Mouse (Mus musculus) hindbrain, embryonic 16.5 days (tissue): ENCODE measurements around the gene Iqschfp. TPM values are rescaled to one million over a fixed set of nuclear protein-coding genes. Genes with fewer than 3 reads are reported as not detected.
A peak's percentile ranks its signal among the peaks of the same experiment; 100 is the strongest.

ENCODE experiments used
- ATAC-seq: fragments of 200-750 bp; cut with Nextera tagmentation; 2 replicates; pipeline ENCODE4 v1.8.0; 2017; ENCODE audit warnings: moderate TSS enrichment, moderate library complexity
- H3K27ac ChIP-seq: fragments of 300-500 bp; sonication (generic); 2 replicates; pipeline ENCODE4 v1.5.1; 2014; ENCODE audit warnings: low read depth, mild to moderate bottlenecking, control low read depth, low read length, moderate library complexity
- H3K27me3 ChIP-seq: fragments of 300-500 bp; sonication (generic); replicated peaks from 2 replicates; pipeline ENCODE4 v1.6.1; 2014; ENCODE audit warnings: low read length; ENCODE audit not compliant: control insufficient read depth, insufficient read depth
- H3K36me3 ChIP-seq: fragments of 300-500 bp; sonication (generic); 2 replicates; pipeline ENCODE4 v1.6.1; 2014; ENCODE audit warnings: mild to moderate bottlenecking, low read length, moderate library complexity, mixed read lengths; ENCODE audit not compliant: control insufficient read depth, insufficient read depth
- H3K4me1 ChIP-seq: fragments of 300-500 bp; sonication (generic); 2 replicates; pipeline ENCODE4 v1.6.1; 2014; ENCODE audit warnings: low read depth, low read length; ENCODE audit not compliant: control insufficient read depth, insufficient read depth
- H3K4me2 ChIP-seq: fragments of 300-500 bp; sonication (generic); 2 replicates; pipeline ENCODE4 v1.6.1; 2014; ENCODE audit warnings: mild to moderate bottlenecking, low read length, control low read depth, moderate library complexity
- H3K4me3 ChIP-seq: fragments of 300-500 bp; sonication (generic); 2 replicates; pipeline ENCODE4 v1.5.1; 2014; ENCODE audit warnings: mild to moderate bottlenecking, low read length, control low read depth, moderate library complexity
- H3K9ac ChIP-seq: fragments of 300-500 bp; sonication (generic); 2 replicates; pipeline ENCODE4 v1.6.1; 2014; ENCODE audit warnings: low read depth, mild to moderate bottlenecking, control low read depth, low read length, moderate library complexity
- H3K9me3 ChIP-seq: fragments of 300-500 bp; sonication (generic); 2 replicates; pipeline ENCODE4 v1.6.1; 2014; ENCODE audit warnings: mild to moderate bottlenecking, low read length, moderate library complexity; ENCODE audit not compliant: control insufficient read depth
- WGBS: fragments of 180-500 bp; shearing (Covaris S2); extraction: QIAGEN DNeasy Blood & Tissue Kit; methylation state at CpG from one replicate; pipeline ENCODE4 v1.1.7; 2014; 5-methylcytosine and 5-hydroxymethylcytosine counted together
- polyA plus RNA-seq: library from polyadenylated mRNA; unstranded; fragments of >200 nt; fragmentation: Nextera tagmentation; extraction: Ambion mirVana; gene quantifications from 2 replicates; pipeline ENCODE4 v1.2.1, GENCODE M21; 2015

Gene Iqschfp
- polyA plus RNA-seq, 1 experiment from 2014 or later, result 4.8 TPM

GRCm38 (mm10) chr3:68587567-68588245, 695.7 kb downstream of the Iqschfp start:
- H3K4me2 ChIP-seq, result no peak overlapping the region
- H3K4me3 ChIP-seq, result no peak overlapping the region
- H3K9me3 ChIP-seq, result no peaks in the 10 kb centered on the region
- 43% methylated on average over 10 of the region's 10 CpGs for WGBS
- no peak overlapping the region for H3K27ac ChIP-seq
- ATAC-seq, result no peak
- H3K9ac ChIP-seq, result no peak overlapping the region
- H3K4me1 ChIP-seq, result peaks cover 39% of the 10 kb centered on the region
- H3K36me3 ChIP-seq, result no peaks in the 10 kb centered on the region
- no peaks in the 10 kb centered on the region for H3K27me3 ChIP-seq

GRCm38 (mm10) chr3:68589220-68589840, 697.3 kb downstream of the Iqschfp start:
- H3K9me3 ChIP-seq, result no peaks in the 10 kb centered on the region
- ATAC-seq, result no peak
- H3K4me3 ChIP-seq, result no peak overlapping the region
- no peak overlapping the region for H3K9ac ChIP-seq
- H3K4me1 ChIP-seq, result peaks cover 34% of the 10 kb centered on the region
- no peaks in the 10 kb centered on the region for H3K36me3 ChIP-seq
- no peak overlapping the region for H3K4me2 ChIP-seq
- H3K27ac ChIP-seq, result peak overlapping the region; percentile 13; the same call in 1 of the 2 replicates
- no peaks in the 10 kb centered on the region for H3K27me3 ChIP-seq
- WGBS, result 82% methylated on average over 9 of the region's 9 CpGs

GRCm38 (mm10) chr3:68590436-68590835, 698.4 kb downstream of the Iqschfp start:
- H3K4me2 ChIP-seq, result no peak overlapping the region
- no peak overlapping the region for H3K27ac ChIP-seq
- whole genome bisulfite sequencing, result 52% methylated on average over 8 of the region's 8 CpGs
- no peaks in the 10 kb centered on the region for H3K36me3 ChIP-seq
- peak; percentile 49 for ATAC-seq
- H3K27me3 ChIP-seq, result no peaks in the 10 kb centered on the region
- H3K9ac ChIP-seq, result no peak overlapping the region
- H3K4me3 ChIP-seq, result no peak overlapping the region
- no peaks in the 10 kb centered on the region for H3K9me3 ChIP-seq
- peaks cover 34% of the 10 kb centered on the region for H3K4me1 ChIP-seq

- 82% methylated on average over 10 of the region's 10 CpGs for WGBS
- Histone ChIP-seq H3K4me1 (peaks cover 27% of the 10 kb centered on the region), H3K4me3 (no peak overlapping the region), H3K27me3 (no peaks in the 10 kb centered on the region), H3K27ac (no peak overlapping the region), H3K9ac (no peak overlapping the region), H3K9me3 (no peaks in the 10 kb centered on the region), H3K36me3 (no peaks in the 10 kb centered on the region), H3K4me2 (no peak overlapping the region)
- no peak for ATAC-seq
Measured at GRCm38 (mm10) chr3:68592575-68592974, 700.5 kb downstream of the Iqschfp start.

- H3K9me3 ChIP-seq, result no peaks in the 10 kb centered on the region
- no peak for ATAC-seq
- no peak overlapping the region for H3K9ac ChIP-seq
- H3K4me2 ChIP-seq, result no peak overlapping the region
- no peak overlapping the region for H3K27ac ChIP-seq
- no peaks in the 10 kb centered on the region for H3K36me3 ChIP-seq
- no peak overlapping the region for H3K4me3 ChIP-seq
- WGBS, result 42% methylated on average over 12 of the region's 12 CpGs
- H3K4me1 ChIP-seq, result peaks cover 27% of the 10 kb centered on the region
- H3K27me3 ChIP-seq, result no peaks in the 10 kb centered on the region
Measured at GRCm38 (mm10) chr3:68593073-68593867, 701.2 kb downstream of the Iqschfp start.

GRCm38 (mm10) chr3:68595316-68595925, 703.4 kb downstream of the Iqschfp start:
- 61% methylated on average over 10 of the region's 10 CpGs for WGBS
- H3K4me1 ChIP-seq, result peaks cover 22% of the 10 kb centered on the region
- H3K9me3 ChIP-seq, result no peaks in the 10 kb centered on the region

GRCm38 (mm10) chr3:68596938-68597337, 704.9 kb downstream of the Iqschfp start:
- Histone ChIP-seq H3K4me1 (peaks cover 17% of the 10 kb centered on the region), H3K27ac (no peak overlapping the region), H3K4me2 (no peak overlapping the region), H3K36me3 (no peaks in the 10 kb centered on the region), H3K27me3 (no peaks in the 10 kb centered on the region), H3K9me3 (no peaks in the 10 kb centered on the region), H3K4me3 (no peak overlapping the region), H3K9ac (no peak overlapping the region)
- WGBS, result 94% methylated on average over 4 of the region's 4 CpGs
- ATAC-seq, result no peak

More at GRCm38 (mm10) chr3:68595316-68595925, 703.4 kb downstream of the Iqschfp start:
- no peak overlapping the region for H3K27ac ChIP-seq
- H3K4me3 ChIP-seq, result no peak overlapping the region
- no peak for ATAC-seq
- no peak overlapping the region for H3K4me2 ChIP-seq
- H3K9ac ChIP-seq, result no peak overlapping the region
- H3K36me3 ChIP-seq, result no peaks in the 10 kb centered on the region
- H3K27me3 ChIP-seq, result no peaks in the 10 kb centered on the region

GRCm38 (mm10) chr3:68602891-68603290, 710.9 kb downstream of the Iqschfp start:
- Histone ChIP-seq H3K9me3 (no peaks in the 10 kb centered on the region), H3K27ac (no peak overlapping the region), H3K4me2 (no peak overlapping the region), H3K4me1 (peaks cover 9% of the 10 kb centered on the region), H3K4me3 (no peak overlapping the region), H3K27me3 (no peaks in the 10 kb centered on the region), H3K9ac (no peak overlapping the region), H3K36me3 (no peaks in the 10 kb centered on the region)
- no peak for ATAC-seq
- WGBS, result 72% methylated on average over 9 of the region's 9 CpGs

- WGBS, result 53% methylated on average over 10 of the region's 10 CpGs
- ATAC-seq, result peak; percentile 45; the same call in 1 of the 2 replicates
- no peak overlapping the region for H3K4me3 ChIP-seq
- H3K9me3 ChIP-seq, result no peaks in the 10 kb centered on the region
- no peak overlapping the region for H3K4me2 ChIP-seq
- H3K4me1 ChIP-seq, result peaks cover 9% of the 10 kb centered on the region
- H3K27me3 ChIP-seq, result no peaks in the 10 kb centered on the region
- no peaks in the 10 kb centered on the region for H3K36me3 ChIP-seq
- no peak overlapping the region for H3K27ac ChIP-seq
- no peak overlapping the region for H3K9ac ChIP-seq
Measured at GRCm38 (mm10) chr3:68604467-68604866, 712.4 kb downstream of the Iqschfp start.
